Mouse (Mus musculus) hindbrain, embryonic 11.5 days (tissue): ENCODE measurements at regions not wholly inside any gene's neighbourhood (a gene's known extent, or its start where the extent isn't known, plus 50 kb on each side); places are given as distances from the start of the nearest gene placed in this dataset.

Experiments used
- ATAC-seq: fragments of 200-750 bp; cut with Nextera tagmentation; 2 replicates; pipeline ENCODE4 v1.8.0; 2017; ENCODE audit warnings: mild to moderate bottlenecking, moderate TSS enrichment, moderate library complexity; ENCODE audit not compliant: low FRiP score
- DNase-seq: peaks from one replicate; pipeline ENCODE4 v3.0.0-alpha.2; 2015; ENCODE audit warnings: low spot score
- H3K27ac ChIP-seq: fragments of 300-500 bp; sonication (generic); 2 replicates; pipeline ENCODE4 v1.5.1; 2014; ENCODE audit warnings: mild to moderate bottlenecking, low read depth, low read length
- H3K27me3 ChIP-seq: fragments of 300-500 bp; sonication (generic); 2 replicates; pipeline ENCODE4 v1.6.1; 2014; ENCODE audit warnings: mild to moderate bottlenecking, low read length, moderate library complexity, mixed read lengths; ENCODE audit not compliant: control insufficient read depth, insufficient read depth
- H3K36me3 ChIP-seq: fragments of 300-500 bp; sonication (generic); 2 replicates; pipeline ENCODE4 v1.6.1; 2014; ENCODE audit warnings: mild to moderate bottlenecking, low read length, moderate library complexity, mixed read lengths; ENCODE audit not compliant: control insufficient read depth, insufficient read depth
- H3K4me1 ChIP-seq: fragments of 300-500 bp; sonication (generic); replicated peaks from 2 replicates; pipeline ENCODE4 v1.6.1; 2014; ENCODE audit warnings: low read length, mixed read lengths; ENCODE audit not compliant: control insufficient read depth, insufficient read depth
- H3K4me2 ChIP-seq: fragments of 300-500 bp; sonication (generic); replicated peaks from 2 replicates; pipeline ENCODE4 v1.6.1; 2014; ENCODE audit warnings: mild to moderate bottlenecking, low read depth, low read length
- H3K4me3 ChIP-seq: fragments of 300-500 bp; sonication (generic); 2 replicates; pipeline ENCODE4 v1.5.1; 2014; ENCODE audit warnings: low read depth, low read length
- H3K9ac ChIP-seq: fragments of 300-500 bp; sonication (generic); 2 replicates; pipeline ENCODE4 v1.6.1; 2014; ENCODE audit warnings: low read depth, low read length
- H3K9me3 ChIP-seq: fragments of 300-500 bp; sonication (generic); 2 replicates; pipeline ENCODE4 v1.6.1; 2016; ENCODE audit warnings: low read length; ENCODE audit not compliant: control insufficient read depth
- WGBS: fragments of 180-500 bp; shearing (Covaris S2); extraction: QIAGEN DNeasy Blood & Tissue Kit; methylation state at CpG from one replicate; pipeline ENCODE4 v1.1.7; 2014; 5-methylcytosine and 5-hydroxymethylcytosine counted together

GRCm38 (mm10) chr10:111084267-111084780 is 74.4 kb upstream of the Zdhhc17 start:
- no peaks in the 10 kb centered on the region for H3K9me3 ChIP-seq
- no peaks in the 10 kb centered on the region for H3K4me1 ChIP-seq
- H3K36me3 ChIP-seq = no peaks in the 10 kb centered on the region
- DNase-seq (no peak), ATAC-seq (no peak)
- H3K4me2 ChIP-seq = no peak overlapping the region
- WGBS = 58% methylated on average over 4 of the region's 4 CpGs
- H3K27ac ChIP-seq = no peak overlapping the region
- no peaks in the 10 kb centered on the region for H3K27me3 ChIP-seq
- no peak overlapping the region for H3K4me3 ChIP-seq
- no peak overlapping the region for H3K9ac ChIP-seq

- Histone ChIP-seq H3K36me3 (no peaks in the 10 kb centered on the region), H3K9ac (no peak overlapping the region), H3K27ac (no peak overlapping the region), H3K9me3 (no peaks in the 10 kb centered on the region), H3K27me3 (no peaks in the 10 kb centered on the region), H3K4me2 (no peak overlapping the region), H3K4me3 (no peak overlapping the region), H3K4me1 (no peaks in the 10 kb centered on the region)
- ATAC-seq = no peak
- 57% methylated on average over 2 of the region's 2 CpGs for whole genome bisulfite sequencing
- no peak for DNase-seq
Measured at GRCm38 (mm10) chr10:111083861-111084260, 73.9 kb upstream of the Zdhhc17 start.

- no peak overlapping the region for H3K4me3 ChIP-seq
- no peak overlapping the region for H3K9ac ChIP-seq
- no peak overlapping the region for H3K27ac ChIP-seq
- DNase-seq (peak; percentile 30), ATAC-seq (0 out of 2 replicates have a peak, but pooled peaks have one; percentile 35)
- no peaks in the 10 kb centered on the region for H3K36me3 ChIP-seq
- H3K27me3 ChIP-seq = no peaks in the 10 kb centered on the region
- H3K4me1 ChIP-seq = no peaks in the 10 kb centered on the region
- 40% methylated on average over 4 of the region's 4 CpGs for WGBS
- no peaks in the 10 kb centered on the region for H3K9me3 ChIP-seq
- H3K4me2 ChIP-seq = no peak overlapping the region
Measured at GRCm38 (mm10) chr10:111083338-111083737, 73.4 kb upstream of the Zdhhc17 start.

GRCm38 (mm10) chr10:111080322-111080721 is 70.4 kb upstream of the Zdhhc17 start:
- Histone ChIP-seq H3K9me3 (no peaks in the 10 kb centered on the region), H3K27ac (no peak overlapping the region), H3K27me3 (no peaks in the 10 kb centered on the region), H3K36me3 (no peaks in the 10 kb centered on the region), H3K4me1 (no peaks in the 10 kb centered on the region), H3K9ac (no peak overlapping the region), H3K4me2 (no peak overlapping the region), H3K4me3 (no peak overlapping the region)
- no peak for ATAC-seq
- DNase-seq = no peak
- 91% methylated on average over 10 of the region's 10 CpGs for WGBS

- Histone ChIP-seq H3K4me3 (no peak overlapping the region), H3K27me3 (no peaks in the 10 kb centered on the region), H3K27ac (no peak overlapping the region), H3K9me3 (no peaks in the 10 kb centered on the region), H3K36me3 (no peaks in the 10 kb centered on the region), H3K4me2 (no peak overlapping the region), H3K4me1 (no peaks in the 10 kb centered on the region), H3K9ac (no peak overlapping the region)
- 90% methylated on average over 6 of the region's 6 CpGs for WGBS
- DNase-seq (no peak), ATAC-seq (no peak)
Measured at GRCm38 (mm10) chr10:111079051-111079450, 69.1 kb upstream of the Zdhhc17 start.

GRCm38 (mm10) chr10:111077632-111078031 is 67.7 kb upstream of the Zdhhc17 start:
- Histone ChIP-seq H3K4me1 (no peaks in the 10 kb centered on the region), H3K9ac (no peak overlapping the region), H3K9me3 (no peaks in the 10 kb centered on the region), H3K4me2 (no peak overlapping the region), H3K4me3 (no peak overlapping the region), H3K27ac (no peak overlapping the region), H3K27me3 (no peaks in the 10 kb centered on the region), H3K36me3 (no peaks in the 10 kb centered on the region)
- no peak for ATAC-seq
- 89% methylated on average over 4 of the region's 4 CpGs for WGBS
- no peak for DNase-seq

- H3K9ac ChIP-seq = no peak overlapping the region
- no peak overlapping the region for H3K4me3 ChIP-seq
- no peaks in the 10 kb centered on the region for H3K36me3 ChIP-seq
- no peak overlapping the region for H3K4me2 ChIP-seq
- no peaks in the 10 kb centered on the region for H3K9me3 ChIP-seq
- no peak for DNase-seq
- no peaks in the 10 kb centered on the region for H3K4me1 ChIP-seq
- no peaks in the 10 kb centered on the region for H3K27me3 ChIP-seq
- no peak for ATAC-seq
- 78% methylated on average over 5 of the region's 5 CpGs for WGBS
- H3K27ac ChIP-seq = no peak overlapping the region
Measured at GRCm38 (mm10) chr10:111073851-111074430, 64.0 kb upstream of the Zdhhc17 start.

- DNase-seq = no peak
- no peak overlapping the region for H3K9ac ChIP-seq
- H3K4me3 ChIP-seq = no peak overlapping the region
- no peak overlapping the region for H3K4me2 ChIP-seq
- H3K9me3 ChIP-seq = no peaks in the 10 kb centered on the region
- no peaks in the 10 kb centered on the region for H3K4me1 ChIP-seq
- no peak overlapping the region for H3K27ac ChIP-seq
- ATAC-seq = no peak
- H3K27me3 ChIP-seq = no peaks in the 10 kb centered on the region
- no peaks in the 10 kb centered on the region for H3K36me3 ChIP-seq
- WGBS = 39% methylated on average over 14 of the region's 14 CpGs
Measured at GRCm38 (mm10) chr10:111073262-111073661, 63.3 kb upstream of the Zdhhc17 start.

- Histone ChIP-seq H3K27me3 (no peaks in the 10 kb centered on the region), H3K36me3 (no peaks in the 10 kb centered on the region), H3K9me3 (no peaks in the 10 kb centered on the region), H3K4me3 (no peak overlapping the region), H3K4me2 (no peak overlapping the region), H3K4me1 (no peaks in the 10 kb centered on the region), H3K9ac (no peak overlapping the region), H3K27ac (no peak overlapping the region)
- peak; percentile 58; the same call in 1 of the 2 replicates for ATAC-seq
- 42% methylated on average over 2 of the region's 2 CpGs for WGBS
- DNase-seq = no peak
Measured at GRCm38 (mm10) chr10:111072554-111072909, 62.6 kb upstream of the Zdhhc17 start.
